Mouse (Mus musculus): Measurements from ENCODE around the gene Ankrd40. TPM values are rescaled to one million over a fixed set of nuclear protein-coding genes. Genes with fewer than 3 reads are reported as not detected.

Gene Ankrd40
- polyA plus RNA-seq, 1 experiment, result 235 TPM

GRCm38 (mm10) chr11:94321931-94322400, 5.8 kb upstream of the Ankrd40 start, which contains the start of gene Luc7l3:
Gene Luc7l3 (minus strand): TSS chr11:94321988.
- WGBS, result under 1% methylated on average over 36 of the region's 36 CpGs
- peak; percentile 95 for DNase-seq
- peaks cover 11% of the 10 kb centered on the region for H3K4me1 ChIP-seq (ENCODE audit: control insufficient read depth, insufficient read depth, low read length)
- peak within 1 kb of the TSS; percentile 89 for H3K4me3 ChIP-seq (replicated peaks; ENCODE audit: extremely low read depth, low read depth, low read length)
- peak; percentile 91 for TF ChIP-seq POLR2A (IDR thresholded peaks at IDR 0.05; ENCODE audit: borderline replicate concordance, extremely low read depth, low read depth, low read length)
- no peak for TF ChIP-seq CTCF (IDR thresholded peaks at IDR 0.05; ENCODE audit: insufficient read depth, low read length)

DNA sequence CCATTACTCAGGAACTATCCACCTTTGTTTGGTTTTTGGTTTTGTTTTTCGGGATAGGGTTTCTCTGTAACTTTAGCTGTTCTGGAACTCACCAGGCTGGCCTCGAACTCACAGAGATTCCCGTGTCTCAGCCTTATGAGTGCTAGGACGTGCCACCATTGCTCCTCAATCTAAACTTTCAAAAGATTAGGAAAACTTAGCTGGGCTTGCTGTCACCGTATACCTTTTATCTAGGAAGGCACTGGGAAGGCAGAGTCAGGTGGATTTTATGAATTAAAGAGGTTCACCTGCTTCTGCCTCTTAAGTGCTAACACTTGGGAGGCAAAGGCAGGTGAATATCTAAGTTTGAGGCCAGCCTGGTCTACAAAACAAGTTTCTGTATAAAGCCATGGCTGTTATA, 5.2 kb upstream of the Ankrd40 start:
- WGBS, result 40% methylated on average over 5 of the region's 5 CpGs
- H3K4me3 ChIP-seq (replicated peaks; ENCODE audit: extremely low read depth, low read depth, low read length), result no peak overlapping the region
- H3K4me1 ChIP-seq (ENCODE audit: control insufficient read depth, insufficient read depth, low read length), result peaks cover 12% of the 10 kb centered on the region
- no peak for DNase-seq
- TF ChIP-seq CTCF (IDR thresholded peaks at IDR 0.05; ENCODE audit: insufficient read depth, low read length) (no peak), POLR2A (IDR thresholded peaks at IDR 0.05; ENCODE audit: borderline replicate concordance, extremely low read depth, low read depth, low read length) (no peak)

DNA sequence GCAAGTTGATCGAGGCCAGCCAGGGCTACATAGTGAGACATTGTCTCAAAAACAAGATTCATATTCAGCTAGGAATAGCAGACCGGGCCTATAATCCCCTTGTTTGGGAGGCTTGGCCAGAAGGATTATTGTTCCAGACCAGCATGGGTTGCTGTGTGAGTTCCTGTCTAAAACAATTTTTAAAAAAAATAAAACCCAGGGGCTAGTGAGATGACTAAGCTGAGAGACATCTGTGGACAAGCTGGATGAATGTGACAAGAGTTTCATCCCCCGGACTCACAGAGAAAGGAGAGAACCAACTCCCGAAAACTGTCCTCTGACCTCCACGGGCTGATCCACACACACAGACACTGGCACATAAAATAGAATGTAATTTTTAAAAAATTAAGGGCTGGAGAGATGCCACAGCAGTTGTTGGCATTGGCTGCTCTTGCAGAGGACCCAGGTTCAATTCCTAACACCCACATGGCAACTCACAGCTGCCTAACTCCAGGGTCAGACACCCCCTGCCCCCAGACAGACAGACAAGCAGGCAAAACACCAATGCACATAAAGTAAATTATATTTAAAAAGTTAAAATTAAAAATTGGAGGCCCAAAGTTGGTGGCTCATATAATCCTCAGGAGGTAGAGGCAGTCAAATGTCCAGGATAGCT, 4.4 kb upstream of the Ankrd40 start:
- no peak for DNase-seq
- WGBS, result 77% methylated on average over 5 of the region's 5 CpGs
- TF ChIP-seq CTCF (IDR thresholded peaks at IDR 0.05; ENCODE audit: insufficient read depth, low read length) (no peak), POLR2A (IDR thresholded peaks at IDR 0.05; ENCODE audit: borderline replicate concordance, extremely low read depth, low read depth, low read length) (no peak)
- Histone ChIP-seq H3K4me3 (replicated peaks; ENCODE audit: extremely low read depth, low read depth, low read length) (no peak overlapping the region), H3K4me1 (ENCODE audit: control insufficient read depth, insufficient read depth, low read length) (peaks cover 12% of the 10 kb centered on the region)

DNA sequence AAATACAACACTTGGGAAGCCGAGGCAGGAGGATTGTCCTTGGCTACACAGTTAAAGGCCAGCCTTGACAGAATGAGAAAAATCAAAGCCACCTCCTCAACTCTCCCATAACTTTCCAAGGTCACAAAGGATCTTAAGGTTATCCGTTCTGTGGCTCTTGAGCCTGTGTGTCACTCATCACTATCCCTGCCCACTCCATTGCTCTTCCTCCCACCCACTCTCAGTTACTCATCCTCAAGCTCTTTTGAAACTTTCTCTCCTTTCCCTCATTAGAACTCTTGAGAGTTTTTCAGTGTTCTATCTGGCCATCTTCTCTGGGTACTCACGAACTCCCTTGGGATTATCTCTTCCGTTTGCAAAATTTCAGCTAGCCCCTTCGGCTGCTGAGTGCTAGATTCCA, 3.2 kb upstream of the Ankrd40 start:
- DNase-seq, result no peak
- H3K4me3 ChIP-seq (replicated peaks; ENCODE audit: extremely low read depth, low read depth, low read length), result no peak overlapping the region
- H3K4me1 ChIP-seq (ENCODE audit: control insufficient read depth, insufficient read depth, low read length), result peaks cover 8% of the 10 kb centered on the region
- TF ChIP-seq POLR2A (IDR thresholded peaks at IDR 0.05; ENCODE audit: borderline replicate concordance, extremely low read depth, low read depth, low read length), result no peak
- TF ChIP-seq CTCF (IDR thresholded peaks at IDR 0.05; ENCODE audit: insufficient read depth, low read length), result no peak
- WGBS, result 86% methylated on average over 5 of the region's 5 CpGs

DNA sequence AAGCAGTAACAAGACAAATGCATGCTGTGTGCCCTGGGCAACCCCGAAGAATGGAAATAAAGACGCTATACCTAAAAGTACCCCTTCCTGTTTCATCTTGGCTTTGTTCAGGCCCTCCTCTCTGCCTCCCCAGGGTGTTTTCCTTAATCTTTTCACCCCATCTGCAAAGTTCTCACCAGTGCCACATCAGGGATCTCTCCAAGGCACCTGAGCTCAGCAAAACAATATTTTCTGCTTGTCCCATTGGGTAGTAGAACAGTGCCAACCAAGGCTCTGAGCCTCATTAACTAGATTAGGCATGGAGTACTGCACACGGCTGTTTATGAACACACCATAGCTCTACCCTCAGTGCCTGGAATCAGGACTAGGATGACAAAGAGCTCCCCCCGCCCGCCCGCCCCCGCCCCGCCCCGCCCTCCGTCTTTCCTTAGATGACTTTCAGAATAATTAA, 815 bp upstream of the Ankrd40 start:
- Histone ChIP-seq H3K4me1 (ENCODE audit: control insufficient read depth, insufficient read depth, low read length) (peaks cover 13% of the 10 kb centered on the region), H3K4me3 (replicated peaks; ENCODE audit: extremely low read depth, low read depth, low read length) (peak overlapping the region; percentile 35)
- no peak for DNase-seq
- TF ChIP-seq CTCF (IDR thresholded peaks at IDR 0.05; ENCODE audit: insufficient read depth, low read length) (no peak), POLR2A (IDR thresholded peaks at IDR 0.05; ENCODE audit: borderline replicate concordance, extremely low read depth, low read depth, low read length) (no peak)
- 13% methylated on average over 10 of the region's 10 CpGs for WGBS

DNA sequence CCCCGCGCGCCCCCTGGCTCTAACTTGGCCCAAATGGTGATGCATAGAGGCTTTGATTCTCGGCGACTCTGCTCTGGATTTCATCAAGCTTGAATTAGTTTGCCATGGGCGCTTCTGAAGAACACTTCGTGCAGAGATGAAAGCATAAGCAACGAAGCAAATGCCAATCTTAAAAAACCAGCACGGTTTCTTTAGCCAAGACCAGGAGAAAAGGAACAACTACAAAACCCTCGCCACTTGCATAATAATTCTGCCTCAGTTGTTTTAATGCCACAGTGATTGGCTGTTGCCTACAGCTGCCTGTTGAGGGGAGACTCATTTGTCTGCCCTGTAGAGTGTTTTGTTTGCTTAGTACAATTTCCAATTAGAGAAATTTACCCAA, 834 bp downstream of the Ankrd40 start:
- no peak for DNase-seq
- peaks cover 15% of the 10 kb centered on the region for H3K4me1 ChIP-seq (ENCODE audit: control insufficient read depth, insufficient read depth, low read length)
- 2% methylated on average over 10 of the region's 10 CpGs for WGBS
- no peak for TF ChIP-seq POLR2A (IDR thresholded peaks at IDR 0.05; ENCODE audit: borderline replicate concordance, extremely low read depth, low read depth, low read length)
- TF ChIP-seq CTCF (IDR thresholded peaks at IDR 0.05; ENCODE audit: insufficient read depth, low read length), result no peak
- H3K4me3 ChIP-seq (replicated peaks; ENCODE audit: extremely low read depth, low read depth, low read length), result peak overlapping the region; percentile 71

- 25% methylated on average over 4 of the region's 4 CpGs for WGBS
- peaks cover 15% of the 10 kb centered on the region for H3K4me1 ChIP-seq (ENCODE audit: control insufficient read depth, insufficient read depth, low read length)
- peak; percentile 72 for TF ChIP-seq CTCF (IDR thresholded peaks at IDR 0.05; ENCODE audit: insufficient read depth, low read length)
- no peak for TF ChIP-seq POLR2A (IDR thresholded peaks at IDR 0.05; ENCODE audit: borderline replicate concordance, extremely low read depth, low read depth, low read length)
- no peak for DNase-seq
- no peak overlapping the region for H3K4me3 ChIP-seq (replicated peaks; ENCODE audit: extremely low read depth, low read depth, low read length)
Observed at GRCm38 (mm10) chr11:94329270-94329891, 1.6 kb downstream of the Ankrd40 start.

- TF ChIP-seq CTCF (IDR thresholded peaks at IDR 0.05; ENCODE audit: insufficient read depth, low read length) (no peak), POLR2A (IDR thresholded peaks at IDR 0.05; ENCODE audit: borderline replicate concordance, extremely low read depth, low read depth, low read length) (no peak)
- no peak for DNase-seq
- Histone ChIP-seq H3K4me3 (replicated peaks; ENCODE audit: extremely low read depth, low read depth, low read length) (no peak overlapping the region), H3K4me1 (ENCODE audit: control insufficient read depth, insufficient read depth, low read length) (peaks cover 15% of the 10 kb centered on the region)
- 81% methylated on average over 3 of the region's 3 CpGs for WGBS
Observed at GRCm38 (mm10) chr11:94330211-94330610, 2.4 kb downstream of the Ankrd40 start.

- 73% methylated on average over 6 of the region's 6 CpGs for WGBS
- TF ChIP-seq POLR2A (IDR thresholded peaks at IDR 0.05; ENCODE audit: borderline replicate concordance, extremely low read depth, low read depth, low read length) (no peak), CTCF (IDR thresholded peaks at IDR 0.05; ENCODE audit: insufficient read depth, low read length) (no peak)
- no peak for DNase-seq
- no peak overlapping the region for H3K4me3 ChIP-seq (replicated peaks; ENCODE audit: extremely low read depth, low read depth, low read length)
- peaks cover 9% of the 10 kb centered on the region for H3K4me1 ChIP-seq (ENCODE audit: control insufficient read depth, insufficient read depth, low read length)
Observed at GRCm38 (mm10) chr11:94332726-94333125, 4.9 kb downstream of the Ankrd40 start.
